Mouse (Mus musculus) T-helper 17 cell (primary cell): ENCODE data around the gene Irs2.

Source experiments
- in situ Hi-C, 2 experiments: fragments of 300-600 bp; cut with MboI, MseI; formaldehyde crosslinking; loops; 1 replicate in 1 of 2; 2 replicates in 1 of 2; pipeline ENCODE4 v1.15.1; 2025; ENCODE audit warnings: high pct_unique_total_duplicates in 2 of 2

The Irs2 gene

DNA sequence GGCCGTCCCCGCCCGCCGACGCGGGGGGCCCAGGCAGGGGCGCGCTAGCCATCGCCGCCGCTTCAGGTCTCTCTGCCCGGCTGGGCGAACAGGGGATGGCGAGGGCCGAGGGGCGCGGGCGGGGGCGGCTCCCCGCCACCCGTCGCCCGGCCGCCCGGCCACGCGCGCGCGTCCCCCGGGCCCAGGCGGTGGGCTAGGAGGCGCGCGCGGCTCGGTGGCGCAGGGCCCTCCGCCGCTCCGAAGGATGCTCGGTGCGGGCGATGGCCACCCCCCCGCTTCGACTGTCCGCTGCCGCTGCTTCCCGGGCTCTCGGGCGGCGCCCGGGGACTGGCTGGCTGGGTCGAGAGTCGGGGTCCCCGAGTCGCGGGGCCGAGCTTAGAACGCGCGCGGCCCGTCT lies at the start of gene Irs2:
TSS of gene Irs2 (minus strand) at position 80 of the 397 bp plus-strand sequence.
- in situ Hi-C loops: loop anchor here (5.0 to 25.0 kb wide), 3 partner anchors 436 to 1021 kb away; partner anchors contain the start of genes Abhd13 (in 1 of the 2), Cars2 (in 1 of the 2), Ing1 (in 1 of the 2) and Lig4 (in 1 of the 2)

DNA sequence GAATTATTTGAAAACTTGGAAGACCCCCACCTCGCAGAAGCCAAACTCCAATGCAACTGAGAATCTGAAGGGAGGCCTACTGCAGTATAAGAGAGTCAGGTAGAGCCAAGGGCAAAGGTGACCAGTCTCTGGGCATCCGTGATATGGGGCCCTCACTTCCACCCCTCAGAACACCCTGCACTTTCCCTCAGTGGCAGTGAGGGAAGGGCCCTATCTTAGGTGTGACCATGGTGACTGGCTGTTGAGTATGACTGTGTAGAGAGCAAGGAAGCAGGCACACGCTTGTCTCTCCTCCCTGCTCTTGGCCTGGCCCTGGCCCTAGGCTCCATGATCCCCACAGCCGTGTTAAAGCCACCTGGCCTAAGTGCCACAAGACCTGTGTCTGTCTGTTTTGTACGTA lies 48.4 kb upstream of the Irs2 start:
- in situ Hi-C loops: no loop called here

DNA sequence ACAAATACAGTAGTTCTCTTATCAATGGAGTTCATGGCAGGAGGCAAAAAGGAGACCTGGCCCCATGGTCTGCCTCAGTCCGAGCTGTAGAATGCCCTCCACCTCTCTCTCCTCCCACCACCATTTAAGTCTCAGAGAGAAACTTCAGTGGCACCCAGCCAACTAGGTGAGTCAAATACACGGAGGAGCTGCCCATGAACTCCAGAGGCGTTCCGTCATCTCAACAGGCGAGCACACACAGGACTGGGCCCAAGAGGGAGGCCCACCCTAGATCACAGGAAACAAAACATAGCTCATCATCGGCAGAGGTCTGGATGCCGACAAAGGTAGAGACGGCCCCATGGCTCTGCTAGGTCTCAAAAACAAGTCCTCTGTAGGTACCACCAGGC lies 47.9 kb upstream of the Irs2 start:
- in situ Hi-C loops: no loop called here

- in situ Hi-C loops: no loop called here
Observed at GRCm38 (mm10) chr8:11055557-11056174, 47.4 kb upstream of the Irs2 start.

GRCm38 (mm10) chr8:11049835-11050234 lies 41.6 kb upstream of the Irs2 start:
- in situ Hi-C loops: no loop called here

DNA sequence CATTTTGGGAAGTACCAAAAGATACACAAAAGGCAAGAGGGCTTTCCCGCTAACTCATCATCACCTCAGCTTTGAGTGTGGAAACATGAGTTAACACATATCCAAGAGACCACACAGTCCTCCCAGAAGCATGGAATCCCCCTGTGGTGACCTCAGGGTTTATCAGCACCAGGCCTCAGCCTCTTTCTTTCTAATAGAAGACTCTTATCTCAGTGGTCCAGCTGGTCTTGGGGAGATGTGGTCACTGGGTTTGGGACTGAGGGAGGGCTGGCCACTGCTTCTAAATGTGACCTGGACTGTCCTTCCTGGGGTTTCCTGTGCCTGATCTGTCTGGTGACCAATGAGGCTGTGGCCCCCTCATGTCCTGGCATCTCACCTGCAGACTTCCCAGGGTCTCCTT lies 39.6 kb upstream of the Irs2 start:
- in situ Hi-C loops: no loop called here

DNA sequence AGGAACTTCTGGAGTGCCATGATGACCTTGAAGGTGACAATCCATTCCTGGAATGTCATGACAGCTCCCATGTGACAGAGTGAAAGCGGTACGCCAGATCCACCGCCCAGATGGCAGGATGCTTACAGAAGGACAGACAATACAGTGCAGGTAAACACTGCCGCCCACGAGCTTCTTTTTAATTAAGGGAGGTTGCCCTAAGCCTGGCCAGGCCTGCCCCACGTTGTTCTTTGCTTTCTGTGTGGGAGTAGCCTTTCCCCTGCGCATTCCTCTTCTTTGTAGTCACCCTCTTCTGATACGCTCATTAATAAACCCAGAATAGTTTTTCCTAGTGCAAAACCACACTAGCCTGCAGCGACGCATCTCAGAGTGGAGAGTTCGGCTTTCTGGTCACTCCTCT lies 36.4 kb upstream of the Irs2 start:
- in situ Hi-C loops: no loop called here

DNA sequence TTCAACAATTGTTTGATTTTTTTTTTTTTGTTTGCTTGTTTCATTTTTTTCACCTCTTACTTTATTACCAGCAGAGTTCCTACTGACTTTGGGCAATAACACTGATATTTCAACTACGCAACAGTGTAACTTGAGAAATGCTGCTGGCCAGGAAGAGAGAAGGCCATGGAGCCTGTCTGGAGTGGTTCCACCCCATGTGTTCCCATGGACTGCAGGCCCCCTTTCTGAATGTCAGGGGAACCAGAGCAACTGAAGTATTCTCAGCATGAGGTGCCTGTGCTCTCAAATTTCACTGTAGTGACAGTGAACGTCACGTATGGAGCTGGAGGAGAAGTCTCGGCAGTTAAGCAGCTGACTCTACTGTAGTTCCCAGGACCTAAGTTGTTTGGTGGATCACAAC lies 35.3 kb upstream of the Irs2 start:
- in situ Hi-C loops: no loop called here

- in situ Hi-C loops: no loop called here
Observed at GRCm38 (mm10) chr8:11042872-11043587, 34.8 kb upstream of the Irs2 start.

- in situ Hi-C loops: no loop called here
Observed at GRCm38 (mm10) chr8:11040088-11040487, 31.8 kb upstream of the Irs2 start.

DNA sequence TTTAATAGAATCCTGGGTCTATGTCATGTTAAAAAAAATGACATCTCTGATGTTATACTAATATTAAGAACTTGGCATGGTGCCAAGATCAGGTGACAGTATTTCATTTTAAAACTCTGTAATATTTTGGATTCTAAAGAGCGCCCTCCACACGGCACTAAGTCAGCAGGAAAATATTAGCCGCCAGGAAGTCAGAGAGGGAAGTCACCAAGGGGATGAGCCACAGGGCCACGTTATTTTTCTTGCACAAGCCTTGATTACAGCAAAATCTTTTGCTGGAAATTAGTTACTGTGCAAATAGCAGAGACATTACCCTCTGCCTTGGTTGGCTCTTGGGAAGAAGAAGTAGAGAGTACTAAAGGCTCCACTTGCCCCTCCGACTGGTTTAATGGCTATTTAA lies 30.5 kb upstream of the Irs2 start:
- in situ Hi-C loops: no loop called here

DNA sequence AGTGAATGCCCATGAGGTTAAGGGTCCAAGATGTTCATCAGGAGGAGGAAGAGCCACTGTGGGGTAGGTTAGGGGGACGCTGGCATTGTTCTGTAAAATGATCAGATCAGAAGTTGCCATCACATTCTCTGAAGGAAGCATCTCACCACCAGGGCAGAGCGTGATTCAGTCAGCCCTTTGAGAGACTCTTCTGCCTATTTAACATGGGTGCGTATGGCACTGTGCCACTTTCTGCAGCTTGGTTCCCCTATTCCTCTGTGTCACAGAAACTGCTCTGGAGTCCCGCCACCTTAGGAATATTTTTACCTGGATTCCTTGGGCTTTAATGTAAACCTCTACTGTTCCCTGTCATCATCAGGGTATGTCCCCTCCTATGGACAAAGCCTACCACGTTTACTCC lies 30.1 kb upstream of the Irs2 start:
- in situ Hi-C loops: no loop called here

GRCm38 (mm10) chr8:11036790-11037189 lies 28.5 kb upstream of the Irs2 start:
- in situ Hi-C loops: no loop called here

- in situ Hi-C loops: no loop called here
Observed at GRCm38 (mm10) chr8:11035628-11036416, 27.6 kb upstream of the Irs2 start.

DNA sequence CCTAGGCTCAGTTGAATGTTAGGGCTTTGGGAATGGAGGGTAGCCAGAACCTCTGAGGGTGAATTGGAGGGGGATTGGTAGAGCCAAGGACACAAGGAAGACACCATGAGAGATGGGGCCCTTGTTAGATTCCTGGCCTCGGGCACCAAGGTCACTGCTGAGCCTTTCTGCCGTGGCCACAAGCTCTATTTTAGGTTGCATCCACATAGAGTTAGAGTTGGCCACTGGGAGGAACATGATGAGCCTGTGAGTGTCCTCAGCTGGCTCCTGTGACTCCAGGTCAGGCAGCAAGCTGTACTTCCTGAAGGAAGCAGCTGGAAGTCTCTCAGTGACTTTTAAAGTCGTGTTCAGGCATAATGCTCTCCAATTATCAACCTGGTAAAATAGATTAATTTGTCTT lies 16.6 kb upstream of the Irs2 start:
- in situ Hi-C loops: loop anchor here in 1 of 2 experiments (25.0 kb wide), 1 partner anchor 1038 kb away; the partner anchor contains the start of genes Abhd13 and Lig4

- in situ Hi-C loops: loop anchor here in 1 of 2 experiments (25.0 kb wide), 1 partner anchor 1034 kb away; the partner anchor contains the start of genes Abhd13 and Lig4
Observed at GRCm38 (mm10) chr8:11020949-11021572, 12.8 kb upstream of the Irs2 start.

DNA sequence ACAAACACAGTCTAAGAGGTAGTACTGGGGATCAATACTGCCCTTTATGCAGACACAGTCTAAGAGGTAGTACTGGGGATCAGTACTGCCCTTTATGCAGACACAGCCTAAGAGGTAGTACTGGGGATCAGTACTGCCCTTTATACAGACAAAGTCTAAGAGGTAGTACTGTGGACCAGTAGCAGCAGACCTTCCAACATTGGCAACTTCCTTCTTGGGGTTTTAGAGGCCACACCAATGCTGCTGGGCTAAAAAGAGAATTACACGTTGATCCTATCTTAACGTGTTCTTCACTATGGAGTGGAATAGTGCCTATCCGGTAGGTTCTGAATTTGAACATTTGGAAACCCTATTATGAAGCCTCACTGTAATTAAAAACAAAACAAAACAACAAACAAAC lies 7.4 kb upstream of the Irs2 start:
- in situ Hi-C loops: loop anchor here (5.0 to 25.0 kb wide), 2 partner anchors 438 to 1028 kb away; partner anchors contain the start of genes Abhd13 (in 1 of the 2) and Lig4 (in 1 of the 2)

- in situ Hi-C loops: loop anchor here in 1 of 2 experiments (25.0 kb wide), 1 partner anchor 1026 kb away; the partner anchor contains the start of genes Abhd13 and Lig4
Observed at GRCm38 (mm10) chr8:11013258-11013657, 5.0 kb upstream of the Irs2 start.

- in situ Hi-C loops: loop anchor here in 1 of 2 experiments (25.0 kb wide), 1 partner anchor 1025 kb away; the partner anchor contains the start of genes Abhd13 and Lig4
Observed at GRCm38 (mm10) chr8:11011787-11012485, 3.7 kb upstream of the Irs2 start.

- in situ Hi-C loops: loop anchor here in 1 of 2 experiments (25.0 kb wide), 1 partner anchor 1024 kb away; the partner anchor contains the start of genes Abhd13 and Lig4
Observed at GRCm38 (mm10) chr8:11010913-11011605, 2.8 kb upstream of the Irs2 start.
